Mouse (Mus musculus) neural tube, postnatal 0 days (tissue): Measurements from ENCODE around the gene Grid1. TPM values are rescaled to one million over a fixed set of nuclear protein-coding genes. Genes with fewer than 3 reads are reported as not detected.

Experiments used
- microRNA counts: library from miRNA; unstranded; fragments of <30 nt; microRNA quantifications from one replicate; lab custom pipeline; 2015
- microRNA-seq: library from miRNA; unstranded; fragments of <30 nt; microRNA quantifications from one replicate; pipeline ENCODE4, GENCODE M21; 2016
- polyA plus RNA-seq: library from polyadenylated mRNA; unstranded; fragments of >200 nt; fragmentation: Nextera tagmentation; extraction: Ambion mirVana; gene quantifications from 2 replicates; pipeline ENCODE4 v1.2.1, GENCODE M21; 2015

The Grid1 gene
- 10.6 and 12.7 TPM in 2 replicates for polyA plus RNA-seq

GRCm38 (mm10) chr14:34819919-34820652 is at the start of gene Grid1:
Grid1 (plus strand) TSS chr14:34820108.

MicroRNAs within 50 kb of the gene (microRNA counts, 519-probe panel; counts per million panel counts)
- microRNA mmu-miR-346 (lab: Ali Mortazavi, UCI) = 40.5 counts per million

Small RNA genes lying within 50 kb of the gene (microRNA-seq; reads per million reads assigned to microRNA genes)
- 168 reads per million, percentile 51 among the genes with 10 or more reads in this experiment for gene Mir346

Other genes with a start within 250 kb of the Grid1 start
- gene Ldb3, start 231.4 kb upstream of the Grid1 start, polyA plus RNA-seq = 1.6 and 1.7 TPM in 2 replicates
- gene Opn4, start 220.0 kb upstream of the Grid1 start, polyA plus RNA-seq = not detected in 2 replicates
- gene Wapl, start 146.2 kb upstream of the Grid1 start, polyA plus RNA-seq = 10.3 and 12.3 TPM in 2 replicates